Mouse (Mus musculus): Measurements from ENCODE around the gene Tgif2lx2. TPM values are rescaled to one million over a fixed set of nuclear protein-coding genes. Genes with fewer than 3 reads are reported as not detected.
"Not testable (repeated sequence)": the region's sequence is repeated elsewhere in the genome, so short reads cannot be mapped to it uniquely, and the experiment has no call there.

Tgif2lx2 gene
- not detected in 2 replicates for polyA plus RNA-seq (2015; fragmentation: Nextera tagmentation; extraction: Ambion mirVana)

DNA sequence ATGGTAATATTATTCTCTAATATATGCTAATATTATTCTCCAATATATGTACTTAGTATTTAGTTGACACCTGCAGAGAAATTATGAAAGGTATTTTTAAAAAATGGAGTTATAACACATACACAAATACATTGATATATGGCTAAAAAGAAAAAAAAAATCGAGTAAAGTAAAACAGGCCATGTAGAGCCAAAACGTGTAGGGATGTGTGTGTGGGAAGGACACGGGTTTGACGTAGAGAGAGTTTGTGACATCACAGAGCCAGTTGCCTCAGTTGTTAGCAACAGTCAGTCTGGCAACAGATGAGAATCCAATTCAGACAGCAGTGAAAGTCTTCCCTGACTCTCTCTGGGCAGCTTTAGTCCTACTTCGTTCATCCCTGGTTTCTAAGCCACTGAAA is at the start of gene Tgif2lx2:
Gene Tgif2lx2 (plus strand): TSS at position 301 of the 400 bp plus-strand sequence.
- DNase-seq (ENCODE audit: low spot score); H3K4me3 ChIP-seq (ENCODE audit: low read depth, low read length); H3K9me3 ChIP-seq (ENCODE audit: low read length); H3K9ac ChIP-seq (replicated peaks; ENCODE audit: low read depth); H3K4me1 ChIP-seq (ENCODE audit: insufficient read depth, low read depth, low read length); H3K27me3 ChIP-seq (replicated peaks; ENCODE audit: insufficient read depth, low read length); H3K4me2 ChIP-seq (replicated peaks; ENCODE audit: low read depth, low read length); H3K27ac ChIP-seq (ENCODE audit: low read length); ATAC-seq; H3K36me3 ChIP-seq (ENCODE audit: insufficient read depth, low read length): not testable (repeated sequence)
- WGBS: no CpG with 5 or more reads among the region's 5 CpGs

Other genes with a start within 250 kb of the Tgif2lx2 start
- not detected in 2 replicates for gene Tgif2lx1, start 53.5 kb downstream of the Tgif2lx2 start, polyA plus RNA-seq (2015; fragmentation: Nextera tagmentation; extraction: Ambion mirVana)